Mouse (Mus musculus): ENCODE data around the gene Acpp.

GRCm38 (mm10) chr9:104240146-104240545, 97.4 kb downstream of the Acpp start:
- TF ChIP-seq POLR2A (IDR thresholded peaks at IDR 0.05; ENCODE audit: insufficient read depth, low read length) (no peak), CTCF (IDR thresholded peaks at IDR 0.05; ENCODE audit: low read depth, low read length) (no peak), EP300 (IDR thresholded peaks at IDR 0.05; ENCODE audit: insufficient read depth, low read depth, low read length) (no peak)

Measured in ES-Bruce4 (cell line).